Mouse (Mus musculus): ENCODE data around the gene Sp110. TPM values are rescaled to one million over a fixed set of nuclear protein-coding genes. Genes with fewer than 3 reads are reported as not detected.
"Not testable (repeated sequence)": the region's sequence is repeated elsewhere in the genome, so short reads cannot be mapped to it uniquely, and the experiment has no call there.

Gene Sp110
- polyA plus RNA-seq, 1 experiment from 2014 or later = 0.67 TPM

DNA sequence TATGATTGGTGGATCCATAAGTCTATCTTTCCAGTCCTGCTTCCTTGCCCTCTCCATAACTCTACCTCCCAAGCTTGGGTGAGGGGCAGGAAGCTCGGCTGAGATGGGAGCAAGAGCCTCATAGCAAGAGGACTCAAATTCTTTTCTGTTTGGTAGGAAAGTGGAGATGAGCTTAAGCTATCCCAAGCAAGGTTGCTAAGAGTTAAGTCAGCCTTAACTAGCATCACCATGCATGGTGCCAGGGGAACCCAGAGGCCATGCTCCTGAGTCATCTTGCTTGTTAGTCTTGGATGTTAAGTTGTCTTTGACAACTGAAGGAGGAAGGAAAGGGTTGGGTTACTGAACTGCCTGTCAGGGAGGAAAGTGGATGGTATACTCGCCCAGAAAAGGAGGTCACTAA, 9.9 kb downstream of the Sp110 start:
- H3K4me1 ChIP-seq; H3K27me3 ChIP-seq (replicated peaks); ATAC-seq (ENCODE audit: low FRiP score, low read depth); H3K9me3 ChIP-seq; H3K4me3 ChIP-seq; H3K27ac ChIP-seq; H3K4me2 ChIP-seq (replicated peaks); H3K9ac ChIP-seq; H3K36me3 ChIP-seq: not testable (repeated sequence)
- 69% methylated on average over 1 of the region's 2 CpGs for WGBS

DNA sequence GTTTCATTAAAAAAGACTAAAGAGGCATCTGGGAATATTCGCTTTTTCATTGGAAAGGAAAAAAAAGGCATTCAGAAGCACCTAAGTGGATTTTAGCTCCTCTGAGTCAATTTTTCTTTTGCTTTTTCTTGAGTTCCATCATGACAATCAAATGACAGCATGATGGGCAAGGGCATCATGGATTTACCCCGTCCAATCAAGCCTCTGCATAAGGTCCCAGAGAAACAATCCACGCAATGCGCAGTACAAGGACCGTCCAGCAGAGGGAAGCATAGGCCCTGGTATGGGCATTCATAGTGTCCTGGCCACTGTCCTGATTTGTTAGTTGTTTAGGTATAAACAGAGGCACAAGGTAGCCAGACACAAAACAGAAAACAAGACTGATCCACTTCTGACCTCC, 17.1 kb downstream of the Sp110 start:
- H3K27me3 ChIP-seq (replicated peaks); H3K36me3 ChIP-seq; H3K4me1 ChIP-seq; H3K9me3 ChIP-seq; H3K9ac ChIP-seq; H3K4me2 ChIP-seq (replicated peaks); H3K27ac ChIP-seq; ATAC-seq (ENCODE audit: low FRiP score, low read depth); H3K4me3 ChIP-seq: not testable (repeated sequence)
- WGBS = 29% methylated on average over 5 of the region's 5 CpGs

GRCm38 (mm10) chr1:85580578-85580977, 18.0 kb downstream of the Sp110 start:
- H3K4me3 ChIP-seq; H3K4me2 ChIP-seq (replicated peaks); H3K4me1 ChIP-seq; H3K27ac ChIP-seq; H3K9ac ChIP-seq; H3K9me3 ChIP-seq; H3K36me3 ChIP-seq; H3K27me3 ChIP-seq (replicated peaks); ATAC-seq (ENCODE audit: low FRiP score, low read depth): not testable (repeated sequence)
- WGBS = 66% methylated on average over 3 of the region's 3 CpGs

DNA sequence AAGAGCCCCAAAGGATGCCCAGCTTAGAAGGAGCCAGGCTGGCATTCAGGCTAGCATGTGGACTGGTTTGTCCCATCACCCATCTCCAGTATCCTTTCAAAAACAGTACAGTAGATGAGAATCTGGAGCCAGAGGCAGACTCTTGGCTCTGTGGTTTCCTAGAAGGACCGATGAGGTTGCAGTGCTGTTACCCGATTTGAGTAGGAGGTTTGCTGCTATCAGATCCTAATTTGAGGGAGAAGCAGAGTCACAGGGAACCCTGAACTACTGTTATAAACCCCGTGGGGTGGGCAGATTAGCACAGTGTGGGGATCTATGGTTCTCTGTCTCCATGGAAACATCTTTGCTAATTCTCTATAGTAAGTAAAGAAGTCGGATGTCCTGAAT, 18.5 kb downstream of the Sp110 start:
- not testable (repeated sequence) for H3K36me3 ChIP-seq; ATAC-seq (ENCODE audit: low FRiP score, low read depth); H3K27ac ChIP-seq; H3K9me3 ChIP-seq; H3K9ac ChIP-seq; H3K4me1 ChIP-seq; H3K27me3 ChIP-seq (replicated peaks); H3K4me2 ChIP-seq (replicated peaks); H3K4me3 ChIP-seq
- 80% methylated on average over 3 of the region's 4 CpGs for WGBS

DNA sequence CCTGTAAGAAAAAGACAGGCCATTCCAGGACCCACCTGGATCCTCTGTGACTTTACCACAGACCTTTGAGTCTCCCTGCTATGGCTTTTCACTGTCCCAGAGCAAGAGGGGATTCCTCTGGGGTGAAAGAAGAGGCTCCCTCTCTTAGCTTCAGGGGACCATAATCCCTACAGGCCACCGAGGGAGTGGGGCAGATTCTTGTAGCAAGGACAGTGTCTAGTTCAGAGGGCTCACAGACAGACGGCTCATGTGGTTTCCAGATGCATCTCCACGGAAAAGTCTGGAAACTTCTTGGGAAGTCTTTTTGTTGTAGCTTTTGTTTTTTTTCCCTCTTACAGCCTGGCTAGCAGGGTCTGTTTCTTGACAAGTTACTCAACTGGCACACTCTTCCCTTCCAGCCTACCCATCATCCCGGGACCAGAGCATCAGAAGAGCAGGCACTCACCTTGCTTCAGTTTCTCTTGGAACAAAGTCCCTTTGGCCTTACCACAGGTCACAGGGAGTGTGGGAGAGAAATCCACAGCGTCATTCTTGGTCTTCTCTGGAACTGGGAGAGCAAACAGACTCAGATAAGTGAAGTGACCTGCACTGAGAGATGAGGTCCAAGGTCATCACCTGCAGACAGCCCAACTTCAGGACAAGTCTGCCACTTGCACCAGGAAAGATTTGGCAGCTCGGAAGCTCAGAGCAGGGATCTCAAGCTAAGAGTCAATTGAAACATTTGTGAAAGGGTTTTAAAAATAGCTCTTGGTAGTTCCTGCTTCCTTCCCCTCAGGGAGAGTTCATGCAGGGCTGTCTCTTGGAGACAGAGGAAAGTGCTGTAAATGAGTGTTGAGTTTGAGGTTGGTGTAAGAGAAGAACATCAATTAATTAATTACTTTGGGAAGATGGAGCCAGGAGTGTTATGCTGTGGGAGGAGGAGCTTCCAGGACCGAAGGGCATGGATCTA, 19.1 kb downstream of the Sp110 start:
- H3K27ac ChIP-seq; H3K27me3 ChIP-seq (replicated peaks); H3K9me3 ChIP-seq; H3K9ac ChIP-seq; ATAC-seq (ENCODE audit: low FRiP score, low read depth); H3K4me3 ChIP-seq; H3K4me1 ChIP-seq; H3K4me2 ChIP-seq (replicated peaks); H3K36me3 ChIP-seq: not testable (repeated sequence)
- WGBS = 78% methylated on average over 6 of the region's 7 CpGs

DNA sequence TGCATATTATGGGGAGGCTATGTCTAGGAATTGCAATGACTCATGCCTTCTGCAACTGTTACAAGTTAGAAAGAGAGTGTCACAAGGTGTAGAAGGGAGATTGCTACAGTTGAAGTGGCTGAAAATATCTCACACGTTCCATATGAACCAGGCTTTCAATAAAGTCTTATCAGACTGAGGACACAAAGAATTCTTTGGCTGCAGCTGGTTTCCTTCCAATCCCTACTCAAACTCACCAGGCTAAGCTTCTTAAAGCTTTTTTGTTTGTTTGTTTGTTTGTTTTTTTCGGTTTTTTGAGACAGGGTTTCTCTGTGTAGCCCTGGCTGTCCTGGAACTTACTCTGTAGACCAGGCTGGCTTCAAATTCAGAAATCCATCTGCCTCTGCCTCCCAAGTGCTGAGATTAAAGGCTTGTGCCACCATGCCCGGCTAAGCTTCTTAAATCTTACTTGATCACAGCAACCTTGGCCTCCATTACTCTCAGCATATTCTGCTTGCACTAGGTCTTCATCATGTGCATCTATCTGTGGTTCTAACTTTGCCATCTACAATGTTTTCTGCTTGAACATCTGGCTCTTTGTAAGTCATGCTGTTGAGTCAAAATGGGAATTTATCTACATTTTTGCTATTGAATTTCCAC, 20.1 kb downstream of the Sp110 start:
- not testable (repeated sequence) for H3K9ac ChIP-seq; H3K4me1 ChIP-seq; H3K4me2 ChIP-seq (replicated peaks); H3K36me3 ChIP-seq; H3K27ac ChIP-seq; H3K27me3 ChIP-seq (replicated peaks); ATAC-seq (ENCODE audit: low FRiP score, low read depth); H3K4me3 ChIP-seq; H3K9me3 ChIP-seq
- 77% methylated on average over 3 of the region's 3 CpGs for WGBS

GRCm38 (mm10) chr1:85575376-85575775, 23.2 kb downstream of the Sp110 start, which contains the start of gene G530012D18Rik:
Gene G530012D18Rik (plus strand): TSS chr1:85575676.
- WGBS = 95% methylated on average over 1 of the region's 3 CpGs
- H3K36me3 ChIP-seq; ATAC-seq (ENCODE audit: low FRiP score, low read depth); H3K27ac ChIP-seq; H3K4me3 ChIP-seq; H3K9ac ChIP-seq; H3K4me1 ChIP-seq; H3K9me3 ChIP-seq; H3K4me2 ChIP-seq (replicated peaks); H3K27me3 ChIP-seq (replicated peaks): not testable (repeated sequence)

DNA sequence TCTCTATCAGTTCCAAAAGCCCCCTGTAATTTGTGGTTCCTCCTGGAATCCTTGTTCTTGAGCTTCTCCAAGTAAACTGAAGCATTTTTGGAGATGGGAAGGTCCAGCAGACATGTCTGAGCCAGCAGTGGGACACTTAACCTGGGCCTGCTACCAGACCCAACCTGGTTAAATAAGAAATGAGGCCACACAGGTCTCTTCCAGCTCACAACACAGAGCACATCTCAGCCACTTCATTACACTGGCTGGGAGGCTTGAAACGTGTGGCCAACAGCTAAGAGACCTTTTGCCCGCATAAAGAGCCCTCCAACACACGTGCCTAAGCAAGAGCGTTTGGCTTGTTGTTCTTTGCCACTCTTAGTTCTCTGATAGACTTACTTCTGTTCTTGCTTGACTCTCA, 25.1 kb downstream of the Sp110 start:
- H3K9me3 ChIP-seq; H3K4me2 ChIP-seq (replicated peaks); H3K4me1 ChIP-seq; H3K4me3 ChIP-seq; H3K9ac ChIP-seq; H3K36me3 ChIP-seq; H3K27ac ChIP-seq; ATAC-seq (ENCODE audit: low FRiP score, low read depth); H3K27me3 ChIP-seq (replicated peaks): not testable (repeated sequence)
- 78% methylated on average over 4 of the region's 4 CpGs for WGBS

DNA sequence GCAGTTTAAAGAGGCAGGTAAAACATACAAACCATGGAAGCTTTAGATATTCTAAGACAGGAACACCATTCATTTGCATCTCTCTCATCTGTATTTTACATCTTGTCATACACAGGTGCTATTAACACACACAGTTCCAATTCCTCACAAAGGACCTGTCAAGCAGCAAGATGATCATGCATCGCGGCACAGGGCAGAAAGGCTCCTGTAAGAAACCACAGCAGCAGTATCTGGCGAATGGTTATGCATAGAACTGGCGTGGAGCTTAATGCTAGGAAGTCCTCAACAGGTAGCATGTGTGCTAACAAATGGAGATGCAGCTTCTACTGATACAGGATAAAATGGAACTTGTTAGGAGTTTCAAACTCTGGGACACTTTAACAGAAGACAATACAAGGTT, 43.4 kb downstream of the Sp110 start:
- H3K27me3 ChIP-seq (replicated peaks); H3K27ac ChIP-seq; ATAC-seq (ENCODE audit: low FRiP score, low read depth); H3K4me3 ChIP-seq; H3K4me2 ChIP-seq (replicated peaks); H3K9me3 ChIP-seq; H3K4me1 ChIP-seq; H3K9ac ChIP-seq; H3K36me3 ChIP-seq: not testable (repeated sequence)
- 86% methylated on average over 4 of the region's 4 CpGs for WGBS

- H3K9ac ChIP-seq; H3K27ac ChIP-seq; ATAC-seq (ENCODE audit: low FRiP score, low read depth); H3K4me2 ChIP-seq (replicated peaks); H3K36me3 ChIP-seq; H3K27me3 ChIP-seq (replicated peaks); H3K9me3 ChIP-seq; H3K4me3 ChIP-seq; H3K4me1 ChIP-seq: not testable (repeated sequence)
These were observed 52.2 kb downstream of the Sp110 start for GRCm38 (mm10) chr1:85546442-85546841.

DNA sequence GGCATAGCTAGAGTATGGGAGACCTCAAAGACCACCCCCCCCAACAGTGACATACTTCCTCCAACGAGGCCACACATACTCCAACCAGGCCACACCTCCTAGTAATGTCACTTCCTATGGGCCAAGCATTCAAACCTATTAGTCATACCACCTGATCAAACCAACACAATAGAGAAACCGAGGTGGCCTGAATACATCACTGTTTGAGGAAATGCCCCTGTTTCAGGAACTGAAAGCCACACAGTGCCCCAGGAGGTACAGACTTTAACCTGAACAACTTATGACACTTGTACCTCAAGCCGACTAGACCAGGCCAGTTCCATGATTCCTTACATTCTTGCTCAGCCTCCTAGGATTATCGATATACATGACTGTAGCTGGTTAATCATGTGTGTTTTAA, 54.8 kb downstream of the Sp110 start:
- not testable (repeated sequence) for H3K4me1 ChIP-seq; H3K9ac ChIP-seq; H3K4me3 ChIP-seq; H3K27me3 ChIP-seq (replicated peaks); H3K9me3 ChIP-seq; H3K4me2 ChIP-seq (replicated peaks); ATAC-seq (ENCODE audit: low FRiP score, low read depth); H3K27ac ChIP-seq; H3K36me3 ChIP-seq
- 87% methylated on average over 4 of the region's 4 CpGs for WGBS

DNA sequence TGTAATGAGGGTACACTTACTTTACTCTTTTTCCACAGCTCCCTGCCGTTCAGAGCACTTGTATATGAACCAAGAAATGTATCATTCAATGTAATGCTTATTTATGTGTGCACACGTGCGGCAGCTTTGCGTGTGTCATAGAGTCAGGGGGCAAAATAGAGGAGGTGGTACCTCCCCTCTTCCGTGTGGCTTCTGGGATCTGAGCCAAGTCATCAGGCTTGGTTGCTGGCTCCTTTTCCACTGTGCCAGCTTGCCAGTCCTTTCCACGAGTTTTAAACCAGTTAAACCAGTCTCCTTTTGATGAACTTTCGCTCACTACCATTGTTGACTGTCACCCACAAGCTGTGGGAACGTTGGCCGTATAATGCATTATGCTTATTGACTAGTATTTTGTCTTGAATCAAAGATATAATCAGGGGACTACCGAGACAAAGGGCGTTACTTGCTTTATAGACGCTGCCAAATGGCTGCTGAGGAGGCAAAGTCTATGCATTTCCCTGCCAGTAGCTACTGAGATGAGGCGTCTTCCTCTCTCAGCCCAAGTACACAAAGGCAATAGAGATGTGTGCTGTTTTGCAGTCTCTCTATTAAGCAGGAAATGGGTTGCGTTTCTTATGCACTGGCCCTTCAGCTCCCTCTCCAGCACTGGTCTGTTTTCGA, 70.0 kb downstream of the Sp110 start:
- not testable (repeated sequence) for H3K27ac ChIP-seq; ATAC-seq (ENCODE audit: low FRiP score, low read depth); H3K9ac ChIP-seq; H3K4me2 ChIP-seq (replicated peaks); H3K36me3 ChIP-seq; H3K9me3 ChIP-seq; H3K4me1 ChIP-seq; H3K27me3 ChIP-seq (replicated peaks); H3K4me3 ChIP-seq
- WGBS = 81% methylated on average over 14 of the region's 15 CpGs

All from neural tube, embryonic 12.5 days (tissue).